Mouse (Mus musculus) adrenal gland, postnatal 4 days (tissue): ENCODE measurements at regions not wholly inside any gene's neighbourhood (a gene's known extent, or its start where the extent isn't known, plus 50 kb on each side); places are given as distances from the start of the nearest gene placed in this dataset.

Experiments
- DNase-seq, 2 experiments: peaks; one replicate each; pipeline ENCODE4 v3.0.0; 2021 to 2022; ENCODE audit warnings: low spot score in 2 of 2, mixed read lengths in 2 of 2

GRCm38 (mm10) chr14:72222836-72223235 is 268.8 kb downstream of the Gm9195 start:
- DNase-seq, result no peak

GRCm38 (mm10) chr14:72219523-72219922 is 272.1 kb downstream of the Gm9195 start:
- no peak for DNase-seq

GRCm38 (mm10) chr14:72200307-72200706 is 291.3 kb downstream of the Gm9195 start:
- DNase-seq, result no peak

GRCm38 (mm10) chr14:72199900-72200299 is 291.7 kb downstream of the Gm9195 start:
- no peak for DNase-seq

GRCm38 (mm10) chr14:72197972-72198371 is 293.7 kb downstream of the Gm9195 start:
- DNase-seq, result no peak

GRCm38 (mm10) chr14:72187329-72187984 is 304.2 kb downstream of the Gm9195 start:
- no peak for DNase-seq

- no peak for DNase-seq
These were observed 315.9 kb downstream of the Gm9195 start for GRCm38 (mm10) chr14:72175751-72176150.

- DNase-seq, result no peak
These were observed 318.9 kb downstream of the Gm9195 start for GRCm38 (mm10) chr14:72172549-72173405.

GRCm38 (mm10) chr14:72171777-72172176 is 319.9 kb downstream of the Gm9195 start:
- DNase-seq, result no peak

- no peak for DNase-seq
These were observed 332.9 kb downstream of the Gm9195 start for GRCm38 (mm10) chr14:72158537-72159323.

GRCm38 (mm10) chr14:72155197-72155907 is 336.3 kb downstream of the Gm9195 start:
- no peak for DNase-seq

GRCm38 (mm10) chr14:72151676-72152075 is 340.0 kb downstream of the Gm9195 start:
- DNase-seq, result no peak

GRCm38 (mm10) chr14:72149463-72149862 is 342.2 kb downstream of the Gm9195 start:
- no peak for DNase-seq

GRCm38 (mm10) chr14:72148886-72149285 is 342.8 kb downstream of the Gm9195 start:
- DNase-seq, result no peak

GRCm38 (mm10) chr14:72146381-72146780 is 345.3 kb downstream of the Gm9195 start:
- no peak for DNase-seq

GRCm38 (mm10) chr14:72142883-72143487 is 348.7 kb downstream of the Gm9195 start:
- DNase-seq, result no peak

- DNase-seq, result no peak
These were observed 350.5 kb downstream of the Gm9195 start for GRCm38 (mm10) chr14:72141136-72141535.

GRCm38 (mm10) chr14:72130149-72130548 is 361.5 kb downstream of the Gm9195 start:
- no peak for DNase-seq

GRCm38 (mm10) chr14:72121786-72122185 is 369.9 kb downstream of the Gm9195 start:
- no peak for DNase-seq

- no peak for DNase-seq
These were observed 370.6 kb downstream of the Gm9195 start for GRCm38 (mm10) chr14:72121006-72121405.

GRCm38 (mm10) chr14:72116842-72117241 is 374.8 kb downstream of the Gm9195 start:
- DNase-seq, result no peak
